In genomic region chr3:28682411-28682810, GRCm38 (mm10) we compare ENCODE assay signal across 20 mouse cellular contexts. TPM values are rescaled to one million over a fixed set of nuclear protein-coding genes. Genes with fewer than 3 reads are reported as not detected.
"Had no signal": no experiment of that assay in that cellular context is flagged by ENCODE, and none has a peak within 500 bp of the region (broad histone marks: within the 10 kb centered on the region; RNA-seq: fewer than 3 reads in every experiment).

No protein-coding gene starts in this region.

- H3K27ac ChIP-seq: liver, embryonic 14.5 days; lung, embryonic 15.5 days; midbrain, embryonic 10.5 days; midbrain, embryonic 12.5 days; midbrain, embryonic 15.5 days; neural tube, embryonic 13.5 days; neural tube, embryonic 15.5 days; stomach, embryonic 15.5 days; stomach, postnatal 0 days had no signal

- H3K9ac ChIP-seq: liver, embryonic 14.5 days; lung, embryonic 15.5 days; midbrain, embryonic 12.5 days; midbrain, embryonic 15.5 days; neural tube, embryonic 13.5 days; neural tube, embryonic 15.5 days; stomach, embryonic 15.5 days had no signal

- H3K4me1 ChIP-seq: lung, embryonic 15.5 days; midbrain, embryonic 12.5 days; midbrain, embryonic 15.5 days; neural tube, embryonic 13.5 days; neural tube, embryonic 15.5 days; stomach, embryonic 15.5 days had no signal

- DNase-seq: lung, adult 2 months; lung, postnatal 14 days; lung, postnatal 4 days; right cerebral cortex, postnatal 14 days; thymus, adult 2 months; thymus, postnatal 25 days; thymus, postnatal 4 days had no signal

- H3K4me3 ChIP-seq: lung, embryonic 15.5 days; midbrain, embryonic 10.5 days; midbrain, embryonic 12.5 days; midbrain, embryonic 15.5 days; myocyte; neural tube, embryonic 13.5 days; neural tube, embryonic 15.5 days; stomach, embryonic 15.5 days had no signal

- H3K27me3 ChIP-seq: lung, embryonic 15.5 days; midbrain, embryonic 12.5 days; midbrain, embryonic 15.5 days; neural tube, embryonic 13.5 days; neural tube, embryonic 15.5 days; stomach, embryonic 15.5 days had no signal

- ATAC-seq: lung, postnatal 0 days; midbrain, embryonic 15.5 days had no signal

- H3K4me2 ChIP-seq: liver, embryonic 11.5 days; lung, embryonic 15.5 days; midbrain, embryonic 12.5 days; midbrain, embryonic 15.5 days; neural tube, embryonic 13.5 days; neural tube, embryonic 15.5 days; stomach, embryonic 15.5 days had no signal

- H3K36me3 ChIP-seq: lung, embryonic 15.5 days; midbrain, embryonic 10.5 days; midbrain, embryonic 12.5 days; midbrain, embryonic 15.5 days; neural tube, embryonic 13.5 days; neural tube, embryonic 15.5 days; stomach, embryonic 15.5 days had no signal

- H3K9me3 ChIP-seq: lung, embryonic 15.5 days; midbrain, embryonic 10.5 days; midbrain, embryonic 12.5 days; midbrain, embryonic 15.5 days; neural tube, embryonic 13.5 days; neural tube, embryonic 15.5 days; stomach, embryonic 15.5 days had no signal

RNA-seq across cellular contexts. Expression of gene Slc2a2, which starts 15.3 kb away (rescaled TPM):
- polyA plus RNA-seq: midbrain, embryonic 10.5 days; myocyte; neural tube, embryonic 11.5 days had no signal
